Mouse (Mus musculus): ENCODE results near the gene Sec1. TPM values are rescaled to one million over a fixed set of nuclear protein-coding genes. Genes with fewer than 3 reads are reported as not detected.
"Not testable (repeated sequence)": the region's sequence is repeated elsewhere in the genome, so short reads cannot be mapped to it uniquely, and the experiment has no call there.

Sec1 gene
- polyA plus RNA-seq, 1 experiment from 2014 or later = 0.32 TPM

GRCm38 (mm10) chr7:45681046-45681736, 13.0 kb downstream of the Sec1 start:
- 87% methylated on average over 8 of the region's 8 CpGs for WGBS
- no peak overlapping the region for H3K4me3 ChIP-seq
- no peak for DNase-seq (ENCODE audit: low spot score)
- no peaks in the 10 kb centered on the region for H3K36me3 ChIP-seq
- H3K27me3 ChIP-seq (ENCODE audit: low read depth, poor library complexity, severe bottlenecking) = peaks cover under 1% of the 10 kb centered on the region; the same call in 1 of the 2 replicates
- no peak overlapping the region; the same call in 1 of the 2 replicates for H3K27ac ChIP-seq (replicated peaks)
- H3K9me3 ChIP-seq (replicated peaks) = no peaks in the 10 kb centered on the region
- H3K4me1 ChIP-seq = peaks cover 39% of the 10 kb centered on the region

GRCm38 (mm10) chr7:45679966-45680621, 14.1 kb downstream of the Sec1 start:
- Histone ChIP-seq H3K9me3 (replicated peaks) (no peaks in the 10 kb centered on the region), H3K36me3 (no peaks in the 10 kb centered on the region), H3K4me1 (peaks cover 32% of the 10 kb centered on the region), H3K27ac (replicated peaks) (peak overlapping the region; percentile 29), H3K4me3 (no peak overlapping the region), H3K27me3 (ENCODE audit: low read depth, poor library complexity, severe bottlenecking) (no peaks in the 10 kb centered on the region; the same call in 1 of the 2 replicates)
- WGBS = 66% methylated on average over 14 of the region's 14 CpGs
- DNase-seq (ENCODE audit: low spot score) = no peak

GRCm38 (mm10) chr7:45678513-45678912, 15.7 kb downstream of the Sec1 start:
- 92% methylated on average over 14 of the region's 14 CpGs for WGBS
- Histone ChIP-seq H3K9me3 (replicated peaks) (no peaks in the 10 kb centered on the region), H3K27ac (replicated peaks) (peak overlapping the region; percentile 7; the same call in 1 of the 2 replicates), H3K4me1 (peaks cover 32% of the 10 kb centered on the region), H3K27me3 (ENCODE audit: low read depth, poor library complexity, severe bottlenecking) (no peaks in the 10 kb centered on the region; the same call in 1 of the 2 replicates), H3K36me3 (no peaks in the 10 kb centered on the region), H3K4me3 (no peak overlapping the region)
- DNase-seq (ENCODE audit: low spot score) = no peak

- H3K27ac ChIP-seq (replicated peaks) = peak overlapping the region; percentile 7; the same call in 1 of the 2 replicates
- no peaks in the 10 kb centered on the region; the same call in 1 of the 2 replicates for H3K27me3 ChIP-seq (ENCODE audit: low read depth, poor library complexity, severe bottlenecking)
- no peak overlapping the region for H3K4me3 ChIP-seq
- H3K9me3 ChIP-seq (replicated peaks) = no peaks in the 10 kb centered on the region
- 79% methylated on average over 7 of the region's 7 CpGs for WGBS
- no peaks in the 10 kb centered on the region for H3K36me3 ChIP-seq
- no peak for DNase-seq (ENCODE audit: low spot score)
- peaks cover 27% of the 10 kb centered on the region for H3K4me1 ChIP-seq
Observed at GRCm38 (mm10) chr7:45677627-45678295, 16.4 kb downstream of the Sec1 start.

GRCm38 (mm10) chr7:45668921-45669320, 25.3 kb downstream of the Sec1 start:
- no peaks in the 10 kb centered on the region for H3K36me3 ChIP-seq
- H3K27ac ChIP-seq (replicated peaks) = no peak overlapping the region
- H3K4me3 ChIP-seq = no peak overlapping the region
- H3K4me1 ChIP-seq = peaks cover 16% of the 10 kb centered on the region
- WGBS = 94% methylated on average over 9 of the region's 9 CpGs
- no peaks in the 10 kb centered on the region for H3K27me3 ChIP-seq (ENCODE audit: low read depth, poor library complexity, severe bottlenecking)
- DNase-seq (ENCODE audit: low spot score) = no peak
- H3K9me3 ChIP-seq (replicated peaks) = no peaks in the 10 kb centered on the region

- Histone ChIP-seq H3K27ac (replicated peaks) (no peak overlapping the region), H3K9me3 (replicated peaks) (no peaks in the 10 kb centered on the region), H3K27me3 (ENCODE audit: low read depth, poor library complexity, severe bottlenecking) (no peaks in the 10 kb centered on the region), H3K4me3 (no peak overlapping the region), H3K4me1 (peaks cover 16% of the 10 kb centered on the region), H3K36me3 (no peaks in the 10 kb centered on the region)
- WGBS = 79% methylated on average over 14 of the region's 14 CpGs
- DNase-seq (ENCODE audit: low spot score) = no peak
Observed at GRCm38 (mm10) chr7:45667761-45668160, 26.4 kb downstream of the Sec1 start.

GRCm38 (mm10) chr7:45666161-45666560, 28.0 kb downstream of the Sec1 start, which contains the start of gene Fut2:
Fut2 (minus strand) TSS chr7:45666394.
- 85% methylated on average over 7 of the region's 7 CpGs for WGBS
- Histone ChIP-seq H3K4me1 (peaks cover 16% of the 10 kb centered on the region), H3K27me3 (ENCODE audit: low read depth, poor library complexity, severe bottlenecking) (no peaks in the 10 kb centered on the region), H3K4me3 (no peak within 1 kb of the TSS; the same call in 1 of the 2 replicates), H3K36me3 (no peaks in the 10 kb centered on the region), H3K27ac (replicated peaks) (no peak within 1 kb of the TSS), H3K9me3 (replicated peaks) (no peaks in the 10 kb centered on the region)
- no peak for DNase-seq (ENCODE audit: low spot score)

- 67% methylated on average over 13 of the region's 13 CpGs for WGBS
- peaks cover 16% of the 10 kb centered on the region for H3K4me1 ChIP-seq
- DNase-seq (ENCODE audit: low spot score) = no peak
- no peak overlapping the region for H3K27ac ChIP-seq (replicated peaks)
- no peak overlapping the region; the same call in 1 of the 2 replicates for H3K4me3 ChIP-seq
- no peaks in the 10 kb centered on the region for H3K27me3 ChIP-seq (ENCODE audit: low read depth, poor library complexity, severe bottlenecking)
- no peaks in the 10 kb centered on the region for H3K9me3 ChIP-seq (replicated peaks)
- no peaks in the 10 kb centered on the region for H3K36me3 ChIP-seq
Observed at GRCm38 (mm10) chr7:45665303-45666138, 28.7 kb downstream of the Sec1 start.

- not testable (repeated sequence) for H3K27ac ChIP-seq (replicated peaks); H3K9me3 ChIP-seq (replicated peaks); DNase-seq (ENCODE audit: low spot score); H3K36me3 ChIP-seq; H3K4me3 ChIP-seq; H3K27me3 ChIP-seq (ENCODE audit: low read depth, poor library complexity, severe bottlenecking)
- H3K4me1 ChIP-seq = peaks cover 16% of the 10 kb centered on the region
- 90% methylated on average over 6 of the region's 6 CpGs for WGBS
Observed at GRCm38 (mm10) chr7:45661702-45662101, 32.5 kb downstream of the Sec1 start.

GRCm38 (mm10) chr7:45660746-45661478, 33.3 kb downstream of the Sec1 start:
- DNase-seq (ENCODE audit: low spot score) = no peak
- WGBS = 89% methylated on average over 11 of the region's 11 CpGs
- no peaks in the 10 kb centered on the region for H3K27me3 ChIP-seq (ENCODE audit: low read depth, poor library complexity, severe bottlenecking)
- H3K9me3 ChIP-seq (replicated peaks) = peaks cover 7% of the 10 kb centered on the region; the same call in 1 of the 2 replicates
- H3K4me3 ChIP-seq = no peak overlapping the region
- no peak overlapping the region for H3K27ac ChIP-seq (replicated peaks)
- H3K36me3 ChIP-seq = no peaks in the 10 kb centered on the region
- H3K4me1 ChIP-seq = peaks cover 16% of the 10 kb centered on the region

- WGBS = 28% methylated on average over 17 of the region's 17 CpGs
- no peak for DNase-seq (ENCODE audit: low spot score)
- Histone ChIP-seq H3K36me3 (no peaks in the 10 kb centered on the region), H3K27me3 (ENCODE audit: low read depth, poor library complexity, severe bottlenecking) (no peaks in the 10 kb centered on the region), H3K4me1 (peaks cover 8% of the 10 kb centered on the region), H3K27ac (replicated peaks) (peak overlapping the region; percentile 68), H3K4me3 (peak overlapping the region; percentile 35), H3K9me3 (replicated peaks) (peaks cover 7% of the 10 kb centered on the region; the same call in 1 of the 2 replicates)
Observed at GRCm38 (mm10) chr7:45654424-45655047, 39.7 kb downstream of the Sec1 start.

Measured in midbrain, embryonic 10.5 days (tissue).